Mouse (Mus musculus) embryonic fibroblast, embryonic 13.5 days (primary cell): ENCODE measurements at regions not wholly inside any gene's neighbourhood (a gene's known extent, or its start where the extent isn't known, plus 50 kb on each side); places are given as distances from the start of the nearest gene placed in this dataset.

ENCODE experiments used
- CTCF ChIP-seq: IDR thresholded peaks from 2 replicates; pipeline ENCODE4 v1.5.1; 2011; ENCODE audit warnings: mild to moderate bottlenecking, control low read depth, low read length, moderate library complexity, borderline replicate concordance; ENCODE audit not compliant: insufficient read depth
- POLR2A ChIP-seq: IDR thresholded peaks from 2 replicates; pipeline ENCODE4 v1.6.1; 2011; ENCODE audit warnings: low read depth, mild to moderate bottlenecking, control low read depth, low read length, moderate library complexity

- TF ChIP-seq POLR2A (no peak), CTCF (no peak)
These were observed 467.8 kb upstream of the Adamts9 start for GRCm38 (mm10) chr6:93411077-93411452.
